Mouse (Mus musculus) ZHBTc4 (cell line): ENCODE results near the gene Usp22.
"Not testable (repeated sequence)": the region's sequence is repeated elsewhere in the genome, so short reads cannot be mapped to it uniquely, and the experiment has no call there.

Experiments
- DNase-seq: peaks from one replicate; pipeline ENCODE4 v3.0.0-alpha.2; 2011; ENCODE audit warnings: low read depth, low spot score

Gene Usp22

DNA sequence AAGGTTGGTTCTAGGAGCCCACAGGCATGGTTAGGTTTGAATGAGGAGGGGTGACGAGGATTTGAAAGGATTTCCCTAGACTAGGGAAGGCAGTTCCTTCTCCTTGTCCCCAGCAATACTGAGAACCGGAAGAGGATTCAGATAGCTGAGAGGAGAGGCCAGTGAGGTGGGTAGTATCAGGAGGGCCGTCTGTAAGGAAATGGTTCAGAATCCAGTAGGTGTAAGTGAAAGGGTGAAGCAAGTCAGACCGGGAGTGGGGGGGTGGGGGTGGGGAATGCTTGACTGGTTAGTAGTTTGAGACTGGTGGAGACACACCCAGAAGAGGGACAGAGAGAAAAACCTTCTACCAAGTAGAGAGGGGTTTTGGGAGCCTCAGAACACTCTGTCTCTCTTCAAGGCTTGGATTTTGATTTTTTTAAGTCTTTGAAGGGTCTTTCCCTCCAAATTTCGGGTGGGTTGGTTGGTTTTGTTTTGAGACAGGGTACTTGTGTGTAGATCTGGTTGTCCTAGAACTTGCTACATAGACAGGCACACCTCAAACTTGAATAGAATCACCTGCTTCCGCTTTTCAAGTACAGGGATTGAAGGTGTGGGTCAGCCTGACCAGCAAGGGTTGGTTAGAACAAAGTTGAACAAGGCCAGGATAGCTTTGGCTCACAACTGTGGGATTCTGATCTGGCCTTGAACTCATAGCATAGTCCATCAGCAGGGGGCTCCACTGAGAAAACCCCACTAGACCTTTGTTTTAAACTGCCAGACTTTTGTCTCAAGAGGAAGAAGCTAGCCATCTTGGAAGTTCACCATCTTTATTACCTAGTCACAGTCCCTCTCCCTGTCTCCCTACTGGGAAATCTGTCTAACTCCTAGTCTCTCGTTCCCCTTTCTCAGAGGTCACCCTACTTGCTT, 31.0 kb downstream of the Usp22 start:
- DNase-seq = peak; percentile 64

DNA sequence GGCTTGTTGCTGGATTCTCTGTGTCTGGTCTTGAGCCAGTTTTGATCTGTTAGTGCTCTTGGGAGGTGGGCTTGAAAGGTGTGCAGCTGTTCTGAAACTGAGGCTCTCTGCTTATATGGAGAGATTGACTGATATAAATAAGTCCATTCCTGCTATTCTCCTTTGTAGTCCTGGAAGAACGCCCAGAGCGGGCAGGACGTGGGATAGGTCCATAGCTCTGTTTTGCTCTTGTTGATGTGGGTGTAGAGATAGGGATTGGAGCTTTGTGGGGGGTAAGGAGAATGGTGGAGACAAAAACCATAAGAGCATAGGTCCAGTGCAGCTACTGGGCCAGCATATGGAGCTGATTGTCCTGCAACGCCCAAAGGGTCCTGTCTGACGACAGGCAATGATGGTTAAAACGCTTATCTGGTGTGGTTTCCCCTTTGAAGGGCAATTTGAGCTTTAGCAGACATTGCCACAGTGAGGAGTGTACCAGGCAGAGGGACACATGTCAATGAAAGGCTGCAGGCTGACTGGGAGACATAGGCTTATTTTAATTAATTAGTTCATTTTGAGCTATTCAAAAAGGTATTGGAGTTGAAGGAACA, 31.8 kb downstream of the Usp22 start:
- no peak for DNase-seq

DNA sequence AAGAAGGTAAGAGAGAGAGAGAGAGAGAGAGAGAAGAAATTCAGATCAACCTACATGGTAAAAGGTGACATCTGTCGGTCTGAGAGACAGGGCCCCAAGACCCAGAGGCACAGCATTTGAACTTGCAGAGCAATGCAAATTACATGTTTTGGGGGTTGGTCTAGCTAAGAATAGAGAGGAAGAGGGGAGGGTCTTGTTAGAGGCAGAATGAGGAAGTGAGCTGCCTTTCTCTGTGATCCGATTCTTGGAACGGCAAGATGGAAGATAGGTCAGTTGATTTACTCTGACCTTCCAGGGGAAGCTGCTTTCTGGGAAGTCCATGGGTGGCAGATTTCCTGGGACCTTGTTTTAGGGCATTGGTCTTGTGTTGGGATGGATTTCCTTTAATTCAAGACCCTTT, 32.6 kb downstream of the Usp22 start:
- DNase-seq = peak; percentile 21

DNA sequence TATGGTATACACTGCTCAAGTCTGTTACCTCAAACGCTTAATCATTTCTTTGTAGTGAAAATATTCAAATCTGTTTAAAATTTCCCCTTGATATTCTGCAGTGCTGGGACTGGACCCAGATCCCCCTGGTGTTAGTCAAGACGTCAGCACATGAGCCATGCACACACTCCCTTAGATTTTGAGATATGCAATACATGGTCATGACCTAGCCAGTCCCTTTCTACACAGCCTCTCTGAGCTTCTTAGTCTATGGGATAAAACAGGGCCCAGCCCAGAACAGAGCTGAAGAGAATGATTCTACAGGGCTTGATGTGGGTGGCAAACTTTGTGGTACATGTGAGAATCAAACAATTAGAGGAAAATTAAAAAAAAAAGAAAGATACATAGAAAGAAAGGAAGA, 33.2 kb downstream of the Usp22 start:
- DNase-seq = no peak

DNA sequence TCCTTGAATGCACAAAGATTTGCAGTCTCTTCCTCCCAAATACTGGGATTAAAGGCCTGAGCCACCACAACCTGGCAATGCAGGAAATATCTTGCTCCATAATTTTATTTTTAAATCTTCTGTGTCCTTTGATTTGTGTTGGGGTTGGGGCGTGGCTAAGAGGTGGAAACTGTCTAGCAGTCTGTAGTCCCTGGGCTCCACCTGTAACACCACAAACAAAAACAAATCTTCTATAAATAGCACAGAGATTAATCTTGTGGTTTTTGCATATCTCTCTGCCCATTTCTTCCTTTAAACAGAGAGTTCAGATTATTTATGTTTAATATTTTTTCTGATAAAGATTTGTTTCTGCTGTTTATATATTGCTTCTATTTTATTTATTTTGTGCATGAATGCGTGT, 41.9 kb downstream of the Usp22 start:
- DNase-seq = no peak

DNA sequence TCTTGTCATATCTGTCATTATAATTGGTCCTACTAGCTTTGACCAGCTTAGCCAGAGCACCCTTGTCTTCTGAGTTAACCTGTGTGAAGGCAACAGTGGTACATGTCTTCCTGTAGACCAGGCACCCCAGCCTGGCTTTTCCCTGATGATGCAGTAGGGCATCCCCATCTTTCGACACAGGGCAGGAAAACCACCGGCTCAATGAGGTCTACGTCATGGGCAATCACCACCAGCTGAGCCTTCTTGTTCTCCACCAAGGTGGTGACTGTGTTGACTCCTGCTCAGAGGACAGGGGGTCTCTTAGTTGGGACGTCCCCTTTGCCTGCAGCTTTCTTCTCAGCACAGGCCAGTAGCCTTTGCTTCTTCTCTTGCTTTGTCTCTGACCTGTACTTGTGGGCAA, 44.2 kb downstream of the Usp22 start:
- not testable (repeated sequence) for DNase-seq

DNA sequence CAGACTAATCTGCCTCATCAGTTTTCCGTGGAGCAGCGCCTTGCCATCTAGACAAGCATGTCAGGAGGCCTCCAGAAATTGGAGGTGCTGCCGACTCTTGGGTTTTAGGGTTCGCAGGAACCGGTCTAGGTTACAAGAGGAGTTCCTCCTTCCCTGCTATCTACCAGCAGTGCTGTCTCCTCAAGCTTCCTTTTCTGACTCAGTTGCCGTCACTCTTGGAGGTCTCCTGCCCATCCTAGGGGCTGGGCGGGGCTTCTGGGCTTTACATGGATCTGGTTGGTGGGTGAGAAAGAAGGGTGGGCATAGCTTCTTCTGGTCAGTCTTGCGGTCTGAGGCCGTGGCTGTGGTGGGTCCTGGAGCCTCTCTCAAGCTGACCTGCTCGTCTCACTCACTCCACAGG, 45.5 kb downstream of the Usp22 start:
- DNase-seq = no peak

DNA sequence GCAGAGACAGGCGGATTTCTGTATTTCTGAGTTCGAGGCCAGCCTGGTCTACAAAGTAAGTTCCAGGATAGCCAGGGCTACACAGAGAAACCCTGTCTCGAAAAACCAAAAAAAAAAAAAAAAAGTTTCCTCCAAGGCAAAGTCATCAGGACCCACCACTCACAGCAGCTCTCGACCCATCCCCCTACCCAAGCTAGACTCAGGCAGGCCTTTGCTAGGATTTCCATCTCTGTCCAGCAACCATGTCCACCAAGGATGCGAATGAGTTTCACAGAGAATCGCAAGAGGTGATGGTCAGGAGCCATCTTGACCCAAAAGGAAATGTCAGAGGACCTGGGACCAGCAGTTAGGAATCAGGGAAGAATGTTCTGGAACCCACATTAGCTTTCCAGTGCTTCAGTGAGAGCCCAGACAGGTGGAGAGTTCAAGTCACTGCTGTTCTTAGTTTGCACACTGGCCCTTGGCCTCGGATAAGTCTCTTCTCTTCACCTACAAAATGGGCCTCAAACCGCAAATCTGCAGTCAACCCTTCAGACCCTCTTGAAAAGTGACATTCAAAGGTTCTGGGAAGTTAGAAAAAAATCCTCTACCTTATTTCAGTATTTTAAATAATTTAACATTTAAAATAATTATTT, 47.3 kb downstream of the Usp22 start:
- DNase-seq = no peak

DNA sequence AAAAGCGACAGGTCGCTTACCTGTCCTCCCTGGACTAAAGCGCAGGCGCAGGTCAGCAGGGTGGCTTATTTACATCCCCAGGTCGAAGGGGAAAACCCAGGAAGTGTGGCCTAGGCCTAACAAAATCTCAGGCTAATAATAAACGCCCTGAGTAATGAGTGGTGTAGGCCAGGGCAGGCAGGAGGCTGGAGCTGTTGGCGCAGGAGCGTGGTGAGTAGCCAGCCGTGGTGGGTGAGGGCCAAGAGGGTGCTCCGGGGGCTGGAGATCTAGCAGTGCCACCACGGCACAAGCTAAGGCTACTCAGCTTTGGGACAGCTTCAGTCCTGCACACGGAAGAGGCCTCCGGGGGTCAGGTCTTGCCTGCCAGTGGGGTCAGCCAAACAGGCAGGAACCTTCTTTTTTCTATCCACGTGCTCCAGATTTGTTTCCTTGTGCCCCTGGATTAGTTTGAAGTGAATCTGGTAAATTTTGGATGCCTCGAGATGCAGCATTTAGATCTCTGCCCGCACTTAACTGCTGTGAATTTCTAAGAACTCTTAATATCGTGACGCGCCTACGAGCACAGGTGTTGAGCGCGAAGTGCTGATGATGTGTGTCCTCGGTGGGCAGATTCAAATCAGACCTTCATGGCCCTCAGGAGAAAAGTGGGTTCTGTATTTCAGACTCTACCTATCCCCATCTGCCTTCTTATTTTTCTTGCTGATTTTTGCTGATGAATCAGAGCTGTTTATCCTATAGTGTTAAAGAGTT, 48.1 kb downstream of the Usp22 start, which contains the start of gene Tnfrsf13b:
Tnfrsf13b (plus strand) TSS at position 150 of the 750 bp plus-strand sequence.
- no peak for DNase-seq

DNA sequence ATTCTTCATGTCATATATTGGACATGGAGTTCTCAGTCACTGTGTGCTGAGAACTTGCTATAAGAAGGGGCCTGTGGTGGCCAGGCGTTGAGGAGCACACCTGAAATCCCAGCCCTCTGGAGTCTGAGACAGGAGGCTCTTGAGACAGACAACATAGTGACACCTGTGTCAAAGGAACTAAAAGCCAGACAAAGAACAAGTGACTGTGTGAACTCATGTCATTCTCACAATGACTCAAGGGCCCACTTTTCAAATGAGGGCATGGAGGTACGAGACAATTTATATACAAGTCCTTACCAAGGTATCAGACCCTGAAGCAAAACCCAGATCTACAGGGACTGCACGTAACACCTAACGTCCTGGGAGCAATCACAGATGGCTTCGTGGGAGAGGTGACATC, 48.9 kb downstream of the Usp22 start:
- DNase-seq = no peak

DNA sequence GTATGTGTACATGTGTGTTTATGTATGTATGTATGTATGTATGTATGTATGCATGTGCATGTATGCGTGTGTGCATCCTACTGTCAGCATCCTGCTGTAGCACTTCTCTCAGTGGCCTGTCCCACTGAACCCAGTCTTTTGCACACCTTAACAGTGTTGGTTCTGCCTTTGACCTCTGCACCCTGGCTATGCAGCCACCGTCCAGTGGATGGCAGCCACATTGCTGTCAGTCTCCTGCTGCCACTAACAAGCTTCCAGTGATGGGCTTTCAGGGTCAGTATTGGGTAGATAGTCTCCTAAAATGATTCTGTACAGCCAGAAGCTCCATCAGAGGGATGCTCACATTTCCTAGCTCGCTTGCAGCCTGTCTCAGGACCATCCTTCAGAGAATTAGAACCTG, 51.0 kb downstream of the Usp22 start:
- DNase-seq = no peak

DNA sequence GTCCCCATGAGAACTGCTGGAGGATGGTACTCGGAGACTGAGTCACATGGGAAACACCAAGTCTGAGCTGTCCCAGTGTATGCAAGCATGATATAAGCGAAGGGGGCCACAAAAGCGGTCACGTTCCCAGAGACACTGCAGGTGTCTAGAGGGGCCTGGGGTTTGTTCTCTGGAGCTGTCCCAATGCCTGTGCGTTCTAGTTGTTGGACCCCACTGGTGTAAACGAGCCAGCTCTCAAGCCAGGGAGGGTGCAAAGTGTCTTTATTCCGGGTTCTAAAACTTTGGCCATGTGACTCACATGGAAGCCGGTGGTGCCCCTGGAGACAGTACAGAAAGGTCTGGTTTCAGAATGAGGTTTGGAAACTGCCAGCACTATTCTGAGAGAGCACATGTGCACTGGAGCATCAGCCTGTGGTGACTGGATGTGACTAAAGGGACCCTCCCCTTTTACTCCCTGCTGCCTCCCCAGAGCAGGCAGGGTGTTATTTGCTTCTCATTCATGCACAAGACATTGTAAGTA, 52.0 kb downstream of the Usp22 start:
- DNase-seq = no peak

DNA sequence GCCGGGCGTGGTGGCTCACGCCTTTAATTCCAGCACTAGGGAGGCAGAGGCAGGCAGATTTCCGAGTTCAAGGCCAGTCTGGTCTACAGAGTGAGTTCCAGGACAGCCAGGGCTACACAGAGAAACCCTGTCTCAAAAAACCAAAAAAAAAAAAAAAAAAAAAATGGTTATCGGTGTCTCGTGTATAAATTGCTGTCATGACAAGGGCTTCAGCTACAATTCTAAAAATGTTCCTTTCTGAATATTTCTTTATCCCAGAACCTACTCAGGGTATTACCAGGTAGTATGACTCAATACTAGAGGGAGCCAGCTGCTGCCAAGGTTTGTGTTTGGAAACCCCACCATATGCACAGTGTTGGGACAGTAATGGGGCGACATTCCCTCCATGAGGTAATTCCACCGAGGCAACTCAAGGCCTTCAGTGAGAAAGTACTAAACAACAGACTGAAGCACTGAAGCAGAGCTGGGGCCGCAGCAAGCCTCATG, 52.5 kb downstream of the Usp22 start:
- DNase-seq = no peak

DNA sequence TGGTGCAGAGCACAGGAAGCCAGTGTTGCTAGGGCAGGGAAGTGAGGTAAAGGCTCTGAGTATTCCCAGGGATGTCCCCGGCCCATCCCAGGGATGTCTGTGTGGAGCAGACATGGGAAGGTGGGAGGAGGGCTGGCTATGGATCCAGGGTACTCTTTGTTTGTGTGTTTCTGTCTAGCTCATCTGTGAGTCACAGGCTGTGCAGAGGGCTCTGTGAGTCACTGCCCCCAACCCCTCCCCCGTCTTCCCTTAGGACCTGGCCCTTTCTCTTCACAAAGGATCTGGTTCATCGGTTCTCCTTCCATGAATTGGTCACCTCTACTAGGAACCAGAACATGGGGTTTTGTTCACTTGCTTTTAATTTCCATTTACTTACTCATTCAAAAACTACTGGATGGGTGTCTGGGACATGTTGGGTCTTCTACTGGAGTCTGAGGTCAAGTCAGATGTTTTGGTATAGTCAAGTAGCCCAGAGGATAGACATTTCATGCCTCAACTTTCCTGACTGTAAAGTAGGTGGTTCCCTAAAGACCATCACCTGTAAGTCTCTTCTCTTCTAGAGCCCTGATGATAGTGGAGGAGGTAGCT, 54.8 kb downstream of the Usp22 start:
- no peak for DNase-seq

DNA sequence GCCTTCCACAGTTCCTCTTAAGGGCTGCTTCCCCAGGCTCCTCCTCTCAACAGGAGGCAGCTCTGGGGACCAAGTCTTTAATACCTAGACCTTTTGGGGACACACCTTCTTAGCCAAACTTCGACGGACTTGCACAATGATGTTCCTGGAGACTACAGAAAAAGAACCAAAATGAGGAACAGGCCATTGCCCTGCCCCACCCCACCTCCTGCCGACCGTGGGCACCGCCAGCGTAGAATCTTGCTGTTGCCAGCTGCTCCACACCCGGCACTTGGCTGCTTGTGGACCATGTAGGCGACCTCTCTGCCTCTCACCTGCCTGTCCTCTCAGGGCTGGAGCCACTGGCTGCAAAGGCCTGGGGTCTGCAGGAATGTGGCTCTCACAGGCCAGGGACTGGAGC, 58.6 kb downstream of the Usp22 start:
- DNase-seq = no peak

DNA sequence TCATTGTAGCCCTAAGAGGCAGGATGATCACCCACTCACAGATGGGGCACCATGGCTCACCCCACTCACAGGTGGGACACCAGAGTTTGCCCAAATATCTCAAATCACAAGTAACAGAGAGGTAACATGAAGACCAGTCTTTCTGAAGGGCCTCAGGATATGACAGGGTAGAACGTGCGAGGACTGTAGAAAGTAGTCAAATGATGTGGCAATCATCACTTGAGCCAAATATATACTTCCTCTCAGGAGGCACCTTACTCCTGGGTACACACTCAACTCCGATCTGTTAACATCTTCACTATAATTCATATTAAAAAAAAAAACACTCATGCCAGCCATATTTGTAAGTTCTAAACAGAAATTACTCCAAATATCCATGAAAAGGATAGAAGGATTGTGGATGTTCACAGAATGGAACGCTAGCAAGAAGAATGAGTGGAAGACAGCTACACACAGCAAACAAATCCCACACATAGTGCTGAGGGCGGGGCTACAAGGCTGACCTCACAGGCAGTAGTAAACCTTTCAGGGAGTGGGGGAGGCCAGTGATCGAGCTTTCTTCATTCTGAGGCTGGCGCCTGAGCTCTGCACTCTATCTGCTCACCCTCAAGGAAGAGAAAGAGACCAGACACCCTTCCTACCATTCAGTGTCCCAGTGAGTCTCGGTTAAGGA, 62.4 kb downstream of the Usp22 start:
- no peak for DNase-seq

DNA sequence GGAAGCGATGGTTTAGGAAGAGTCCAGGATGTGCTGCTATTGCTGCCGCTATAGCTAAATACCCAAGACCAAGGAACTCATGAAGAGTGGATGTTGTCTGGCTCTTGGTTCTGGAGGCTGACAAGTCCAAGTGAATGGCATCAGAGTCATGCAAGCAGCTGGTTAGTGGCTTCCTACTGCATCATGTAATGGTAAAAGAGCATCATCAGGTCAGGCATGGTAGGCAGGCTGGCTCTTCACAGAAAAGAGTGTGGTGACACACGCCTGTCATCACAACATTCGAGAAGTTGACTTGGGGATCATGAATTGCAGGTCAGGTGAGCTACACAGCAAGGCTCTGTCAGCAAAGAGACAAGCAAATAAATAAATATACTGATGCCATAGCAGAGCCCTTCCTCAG, 63.4 kb downstream of the Usp22 start:
- no peak for DNase-seq

DNA sequence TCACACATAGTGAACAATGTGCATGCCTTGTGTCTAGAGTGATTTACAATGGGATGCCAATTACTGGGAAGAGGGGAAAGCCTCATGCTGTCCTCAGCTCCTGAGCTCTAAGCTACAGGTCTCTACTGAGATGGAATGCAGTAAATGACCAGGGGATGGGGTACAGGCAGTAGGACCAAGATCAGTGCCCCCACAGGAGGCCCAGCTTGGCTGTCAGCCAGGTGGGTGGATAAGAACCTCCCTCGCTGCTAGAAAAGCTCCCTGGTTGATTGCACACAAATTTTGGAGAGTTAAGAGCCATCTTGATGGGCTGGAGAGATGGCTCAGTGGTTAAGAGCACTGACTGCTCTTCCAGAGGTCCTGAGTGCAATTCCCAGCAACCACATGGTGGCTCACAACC, 63.9 kb downstream of the Usp22 start:
- DNase-seq = no peak

DNA sequence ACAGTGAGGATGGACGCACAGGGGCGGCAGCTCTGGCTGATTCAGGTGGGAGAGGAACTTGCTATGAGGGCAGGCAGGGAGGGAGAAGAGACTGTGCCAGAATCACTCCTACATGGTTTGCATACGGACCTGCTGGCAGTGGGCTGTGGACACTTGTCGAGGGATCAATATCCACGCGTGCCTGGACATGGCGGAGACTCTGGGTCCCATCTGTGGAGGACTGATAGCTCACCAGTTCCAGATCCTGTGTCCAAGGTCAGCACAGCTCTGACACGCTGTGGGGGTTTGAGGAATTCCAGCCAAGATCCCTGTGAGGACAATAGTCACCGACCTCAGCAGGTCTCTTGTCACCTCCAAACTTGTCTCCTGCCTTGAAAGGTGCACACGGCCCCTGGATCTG, 64.7 kb downstream of the Usp22 start:
- no peak for DNase-seq

DNA sequence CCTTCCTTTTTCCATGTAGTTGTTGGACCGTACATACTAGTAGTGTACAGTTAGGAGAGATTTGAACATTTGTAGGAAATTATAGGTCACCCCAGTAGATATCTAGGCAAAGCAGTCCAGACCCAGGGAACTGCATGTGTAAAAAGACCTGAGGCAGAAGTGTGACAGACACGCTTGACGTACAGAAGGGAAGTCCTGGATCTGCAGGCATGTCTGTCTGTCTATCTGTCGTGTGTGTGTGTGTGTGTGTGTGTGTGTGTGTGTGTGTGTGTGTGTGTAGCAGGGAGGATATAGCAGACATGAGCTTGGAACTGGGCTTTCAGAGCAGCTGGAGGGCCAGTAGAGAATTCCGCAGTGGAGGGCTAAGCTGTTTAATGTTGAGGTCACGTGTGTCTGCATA, 65.1 kb downstream of the Usp22 start:
- DNase-seq = no peak

DNA sequence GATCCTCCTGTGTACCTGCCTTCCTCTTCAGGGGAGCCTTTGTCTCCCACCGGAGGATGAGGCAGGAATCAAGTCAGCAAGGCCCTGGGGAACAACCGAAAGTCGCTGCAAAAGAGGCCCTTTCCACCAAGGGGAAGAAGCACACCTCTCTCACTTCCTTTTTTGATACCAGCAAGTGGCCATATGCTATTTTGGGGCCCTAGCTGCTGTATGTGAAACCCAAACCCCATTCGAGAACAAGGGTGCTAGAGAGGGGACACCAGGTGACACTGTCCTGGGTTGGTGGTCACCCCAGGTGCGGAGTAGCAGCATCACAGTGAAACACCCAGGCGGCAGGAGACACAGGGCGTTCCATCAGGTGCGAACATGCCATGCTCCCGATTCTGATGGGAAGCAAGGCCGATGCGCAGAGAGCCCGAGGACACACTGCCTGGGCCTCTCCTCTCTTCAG, 65.9 kb downstream of the Usp22 start:
- no peak for DNase-seq
